Mouse (Mus musculus) gastrocnemius, postnatal 10 days (tissue): ENCODE measurements around the gene Tradd. TPM values are rescaled to one million over a fixed set of nuclear protein-coding genes. Genes with fewer than 3 reads are reported as not detected.
A peak's percentile ranks its signal among the peaks of the same experiment; 100 is the strongest.

Experiments
- DNase-seq: peaks from one replicate; pipeline ENCODE4 v3.0.0; 2021; ENCODE audit warnings: mixed read lengths
- total RNA-seq, 2 experiments: library from RNA; stranded (reverse); gene quantifications; 2 replicates each; pipeline ENCODE4 v1.2.3; 2021

Gene Tradd
- total RNA-seq, 2 experiments from 2014 or later = 3.3 to 4.4 TPM

- DNase-seq = no peak
Measured at GRCm38 (mm10) chr8:105270916-105271186, 6.4 kb upstream of the Tradd start.

- no peak for DNase-seq
Measured at GRCm38 (mm10) chr8:105270101-105270915, 5.9 kb upstream of the Tradd start.

- peak; percentile 61 for DNase-seq
Measured at GRCm38 (mm10) chr8:105269461-105269947, 5.1 kb upstream of the Tradd start, which contains the start of gene Hsf4. TSS of gene Hsf4 (plus strand) at chr8:105269801.

GRCm38 (mm10) chr8:105269075-105269458, 4.7 kb upstream of the Tradd start:
- DNase-seq = no peak

- no peak for DNase-seq
Measured at GRCm38 (mm10) chr8:105268342-105269074, 4.1 kb upstream of the Tradd start.

GRCm38 (mm10) chr8:105266775-105267174, 2.4 kb upstream of the Tradd start:
- no peak for DNase-seq

- DNase-seq = no peak
Measured at GRCm38 (mm10) chr8:105265128-105265527, 719 bp upstream of the Tradd start.

- no peak for DNase-seq
Measured at GRCm38 (mm10) chr8:105263244-105263912, 1.0 kb downstream of the Tradd start.

- no peak for DNase-seq
Measured at GRCm38 (mm10) chr8:105261326-105261980, 3.0 kb downstream of the Tradd start.

GRCm38 (mm10) chr8:105260371-105261099, 3.9 kb downstream of the Tradd start:
- DNase-seq = no peak

GRCm38 (mm10) chr8:105259721-105260320, 4.6 kb downstream of the Tradd start:
- DNase-seq = peak; percentile 89

- DNase-seq = no peak
Measured at GRCm38 (mm10) chr8:105258911-105259720, 5.3 kb downstream of the Tradd start.

- no peak for DNase-seq
Measured at GRCm38 (mm10) chr8:105257318-105258114, 6.9 kb downstream of the Tradd start.

GRCm38 (mm10) chr8:105254966-105255350, 9.5 kb downstream of the Tradd start, which contains the start of gene B3gnt9:
TSS of gene B3gnt9 (minus strand) at chr8:105255153.
- peak; percentile 80 for DNase-seq

GRCm38 (mm10) chr8:105254152-105254965, 10.1 kb downstream of the Tradd start:
- peak; percentile 96 for DNase-seq

- no peak for DNase-seq
Measured at GRCm38 (mm10) chr8:105253766-105254151, 10.7 kb downstream of the Tradd start.

- no peak for DNase-seq
Measured at GRCm38 (mm10) chr8:105252680-105253537, 11.5 kb downstream of the Tradd start.

- DNase-seq = no peak
Measured at GRCm38 (mm10) chr8:105251954-105252353, 12.5 kb downstream of the Tradd start.
